27 mouse cellular contexts compared by ENCODE assay signal in genomic region chr12:69332147-69332546, GRCm38 (mm10). TPM values are rescaled to one million over a fixed set of nuclear protein-coding genes. Genes with fewer than 3 reads are reported as not detected.
DNase-seq lines count a peak whose midpoint lies in the region; ATAC-seq lines count a peak whose summit lies in the region.
"Had no signal": no experiment of that assay in that cellular context is flagged by ENCODE, and none has a peak within 500 bp of the region (broad histone marks: within the 10 kb centered on the region; RNA-seq: fewer than 3 reads in every experiment).

No protein-coding gene starts in this region.

- ATAC-seq in liver, embryonic 12.5 days: no peak
- ATAC-seq in granulocyte monocyte progenitor cell, adult 5-6 weeks (replicated peaks; ENCODE audit: poor library complexity, severe bottlenecking): peak; percentile 51
- peak; percentile 64 for ATAC-seq in monocyte, adult 5-6 weeks (replicated peaks; ENCODE audit: insufficient number of reproducible peaks, low FRiP score, low TSS enrichment, poor library complexity, severe bottlenecking)
- ATAC-seq: forebrain, embryonic 16.5 days had no signal

- WGBS in liver, embryonic 12.5 days (ENCODE audit: insufficient replicate concordance): 53% methylated on average over 1 of the region's 1 CpGs

- H3K4me3 ChIP-seq in liver, embryonic 12.5 days: no peak overlapping the region
- H3K4me3 ChIP-seq: embryonic facial prominence, embryonic 10.5 days; embryonic facial prominence, embryonic 13.5 days; erythroblast, embryonic 14.5 days; forebrain, embryonic 12.5 days; hindbrain, embryonic 12.5 days; hindbrain, embryonic 15.5 days had no signal

- no peak overlapping the region for H3K4me2 ChIP-seq in liver, embryonic 12.5 days
- H3K4me2 ChIP-seq: embryonic facial prominence, embryonic 13.5 days; forebrain, embryonic 12.5 days; heart, embryonic 11.5 days; hindbrain, embryonic 12.5 days; hindbrain, embryonic 15.5 days had no signal

- H3K9ac ChIP-seq in liver, embryonic 12.5 days: no peak overlapping the region
- H3K9ac ChIP-seq: embryonic facial prominence, embryonic 13.5 days; forebrain, embryonic 12.5 days; hindbrain, embryonic 12.5 days; hindbrain, embryonic 15.5 days had no signal

- no peaks in the 10 kb centered on the region for H3K27me3 ChIP-seq in liver, embryonic 12.5 days (replicated peaks)
- H3K27me3 ChIP-seq: embryonic facial prominence, embryonic 13.5 days; forebrain, embryonic 12.5 days; hindbrain, embryonic 12.5 days; hindbrain, embryonic 15.5 days had no signal

- no peaks in the 10 kb centered on the region for H3K9me3 ChIP-seq in liver, embryonic 12.5 days (replicated peaks)
- H3K9me3 ChIP-seq: embryonic facial prominence, embryonic 10.5 days; embryonic facial prominence, embryonic 13.5 days; forebrain, embryonic 12.5 days; hindbrain, embryonic 12.5 days; hindbrain, embryonic 15.5 days had no signal

- H3K27ac ChIP-seq in liver, embryonic 12.5 days: peak overlapping the region; percentile 10; the same call in 1 of the 2 replicates
- H3K27ac ChIP-seq: embryonic facial prominence, embryonic 10.5 days; embryonic facial prominence, embryonic 13.5 days; forebrain, embryonic 12.5 days; hindbrain, embryonic 12.5 days; hindbrain, embryonic 15.5 days had no signal

- DNase-seq in liver: no peak
- peak; percentile 13 for DNase-seq in lung, postnatal 36 days
- DNase-seq in lung, postnatal 4 days: no peak
- DNase-seq in cerebellum, postnatal 36 days: no peak
- no peak for DNase-seq in adrenal gland, postnatal 36 days
- DNase-seq: adrenal gland, adult 2 months; adrenal gland, postnatal 14 days; cerebellum, adult 11 months; cerebellum, adult 2 months; cerebellum, adult 9-11 months; cerebellum, postnatal 25 days; embryo, embryonic 11 days; gastrocnemius, postnatal 10 days; gastrocnemius, postnatal 36 days; heart, adult 11 months had no signal

- H3K4me1 ChIP-seq in liver, embryonic 12.5 days: no peaks in the 10 kb centered on the region
- H3K4me1 ChIP-seq: embryonic facial prominence, embryonic 10.5 days; embryonic facial prominence, embryonic 13.5 days; forebrain, embryonic 12.5 days; hindbrain, embryonic 12.5 days; hindbrain, embryonic 15.5 days had no signal

- peaks cover 88% of the 10 kb centered on the region for H3K36me3 ChIP-seq in liver, embryonic 12.5 days

RNA-seq across cellular contexts. Expression of gene Nemf, which starts 24.8 kb away (rescaled TPM):
- 56.5 and 57.3 TPM in 2 replicates for polyA plus RNA-seq in liver, embryonic 12.5 days (2016; fragmentation: Nextera tagmentation; extraction: Ambion mirVana)
- 51.7 and 51.9 TPM in 2 replicates for total RNA-seq in granulocyte monocyte progenitor cell, adult 5-6 weeks (2014; fragmentation: Nextera tagmentation)
- 119 and 139 TPM in 2 replicates for total RNA-seq in granulocyte monocyte progenitor cell, adult 5-6 weeks (2017)
- total RNA-seq in monocyte, adult 5-6 weeks (2017): 89.6 to 137 TPM (median 117 TPM) in 3 replicates
- total RNA-seq in adrenal gland, postnatal 36 days (2021): 10 to 100 TPM; 43.7 to 45.6 TPM

RNA-seq across cellular contexts. Expression of gene Klhdc2, which starts 35.7 kb away (rescaled TPM):
- polyA plus RNA-seq in liver, embryonic 12.5 days (2016; fragmentation: Nextera tagmentation; extraction: Ambion mirVana): 122 and 123 TPM in 2 replicates
- total RNA-seq in granulocyte monocyte progenitor cell, adult 5-6 weeks (2014; fragmentation: Nextera tagmentation): 42.4 and 48.7 TPM in 2 replicates
- total RNA-seq in granulocyte monocyte progenitor cell, adult 5-6 weeks (2017): 47.5 and 68.9 TPM in 2 replicates
- total RNA-seq in monocyte, adult 5-6 weeks (2017): 47.6 to 59.0 TPM (median 53.0 TPM) in 3 replicates
- total RNA-seq in adrenal gland, postnatal 36 days (2021): 10 to 100 TPM; 58.1 to 69.0 TPM

RNA-seq across cellular contexts. Expression of gene Arf6, which starts 39.8 kb away (rescaled TPM):
- 81.1 and 83.3 TPM in 2 replicates for polyA plus RNA-seq in liver, embryonic 12.5 days (2016; fragmentation: Nextera tagmentation; extraction: Ambion mirVana)
- total RNA-seq in granulocyte monocyte progenitor cell, adult 5-6 weeks (2014; fragmentation: Nextera tagmentation): 84.7 and 85.7 TPM in 2 replicates
- total RNA-seq in granulocyte monocyte progenitor cell, adult 5-6 weeks (2017): 148 and 154 TPM in 2 replicates
- 213 to 230 TPM (median 223 TPM) in 3 replicates for total RNA-seq in monocyte, adult 5-6 weeks (2017)
- total RNA-seq in adrenal gland, postnatal 36 days (2021): 100 to 1,000 TPM; 114 to 154 TPM

RNA-seq across cellular contexts. Expression of gene Gm9887, which starts 40.1 kb away (rescaled TPM):
- polyA plus RNA-seq in liver, embryonic 12.5 days (2016; fragmentation: Nextera tagmentation; extraction: Ambion mirVana): 2.1 and 2.3 TPM in 2 replicates
- not detected in 2 replicates for total RNA-seq in granulocyte monocyte progenitor cell, adult 5-6 weeks (2014; fragmentation: Nextera tagmentation)
- total RNA-seq in granulocyte monocyte progenitor cell, adult 5-6 weeks (2017): not detected in 2 replicates
- not detected in 3 replicates for total RNA-seq in monocyte, adult 5-6 weeks (2017)
- 1 to 10 TPM in 1 of 2 experiments, not detected in 1; 1.1 TPM for total RNA-seq in adrenal gland, postnatal 36 days (2021)
- total RNA-seq: gastrocnemius, adult 18-20 months; gastrocnemius, postnatal 36 days had no signal
